Mouse (Mus musculus): ENCODE measurements around the gene Ccl26.

Ccl26 gene

GRCm38 (mm10) chr5:135544032-135544558, 19.3 kb downstream of the Ccl26 start:
- DNase-seq (ENCODE audit: low read depth, low spot score), result no peak

DNA sequence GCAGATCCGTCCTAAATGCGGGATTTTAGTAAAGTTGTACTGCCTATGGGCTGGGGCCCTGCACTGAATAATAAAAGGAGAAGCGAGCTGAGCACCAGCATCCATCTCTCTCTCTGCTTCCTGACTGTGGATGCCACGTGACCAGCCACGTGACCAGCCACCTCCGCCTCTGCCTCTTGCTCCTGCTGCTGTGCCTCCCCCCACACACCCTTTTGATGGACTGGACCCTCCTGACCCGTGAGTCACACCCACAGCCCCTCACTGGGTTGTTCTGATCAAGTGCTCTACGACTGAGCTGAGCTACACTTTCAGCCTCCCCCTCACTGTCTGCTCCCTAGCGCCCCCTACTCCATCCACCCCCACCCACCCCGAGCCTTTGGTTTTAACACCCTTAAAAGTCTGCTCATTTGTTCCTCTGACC, 25.6 kb downstream of the Ccl26 start:
- DNase-seq (ENCODE audit: low read depth, low spot score), result no peak

DNA sequence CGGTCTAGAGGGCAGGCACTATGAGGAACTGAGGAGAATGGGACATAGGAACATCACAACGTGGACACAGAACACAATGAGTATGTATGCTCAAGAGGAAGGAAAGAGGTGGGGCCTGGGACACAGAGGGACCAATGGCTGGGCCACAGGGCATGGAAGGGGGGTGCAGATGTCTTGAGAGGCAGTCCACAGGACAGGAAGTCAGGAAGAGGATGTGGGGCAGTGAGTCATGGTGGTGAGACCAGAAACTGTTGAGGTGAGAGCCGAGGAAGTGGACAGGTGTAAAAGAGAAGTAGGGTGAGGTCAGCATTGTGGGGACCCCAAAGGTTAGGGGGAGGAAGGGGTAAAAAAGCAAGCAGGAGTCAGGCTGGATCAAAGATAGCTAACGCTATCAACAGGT, 26.0 kb downstream of the Ccl26 start:
- no peak for DNase-seq (ENCODE audit: low read depth, low spot score)

GRCm38 (mm10) chr5:135535867-135536266, 27.5 kb downstream of the Ccl26 start:
- no peak for DNase-seq (ENCODE audit: low read depth, low spot score)

DNA sequence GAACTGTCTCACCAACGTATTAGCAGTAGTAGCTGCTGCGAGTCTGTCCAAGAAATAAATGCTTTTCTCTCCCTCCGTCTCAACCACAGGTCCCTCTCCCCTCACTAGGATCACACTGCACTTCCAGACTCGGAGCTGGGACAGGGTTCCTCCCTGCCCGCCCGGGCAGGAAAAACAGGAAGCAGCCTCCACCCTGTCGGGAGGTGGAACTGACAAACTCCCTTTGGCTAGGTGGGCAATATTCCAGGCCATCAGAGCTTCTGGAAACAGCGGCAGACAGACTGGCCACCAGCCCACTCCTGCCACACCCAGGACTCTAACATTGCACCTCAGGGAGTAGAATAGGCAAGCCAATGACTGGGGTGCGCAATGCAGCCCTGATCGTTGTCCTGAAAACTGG, 29.9 kb downstream of the Ccl26 start:
- DNase-seq (ENCODE audit: low read depth, low spot score), result no peak

GRCm38 (mm10) chr5:135531306-135531845, 32.0 kb downstream of the Ccl26 start:
- no peak for DNase-seq (ENCODE audit: low read depth, low spot score)

- no peak for DNase-seq (ENCODE audit: low read depth, low spot score)
Measured at GRCm38 (mm10) chr5:135529964-135530363, 33.4 kb downstream of the Ccl26 start.

DNA sequence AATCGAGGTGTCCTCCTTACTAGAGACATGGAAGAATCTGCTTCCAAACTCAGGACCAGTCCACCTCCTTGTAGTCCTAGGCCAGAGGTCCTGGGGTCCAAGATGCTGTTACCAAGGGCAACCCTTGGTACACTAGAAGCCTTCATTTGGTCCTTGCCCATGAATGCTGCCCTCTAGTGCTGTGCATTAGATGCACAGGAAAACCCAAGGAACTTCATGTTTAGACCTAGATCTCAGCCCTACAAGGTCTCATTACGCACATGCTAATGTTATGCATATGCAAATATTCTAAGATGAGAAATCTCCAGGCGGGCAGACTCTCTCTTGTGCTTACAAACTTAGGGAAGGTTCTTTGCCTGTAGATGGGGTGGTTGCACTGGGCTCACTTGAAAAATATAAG, 34.1 kb downstream of the Ccl26 start:
- DNase-seq (ENCODE audit: low read depth, low spot score), result no peak

- DNase-seq (ENCODE audit: low read depth, low spot score), result no peak
Measured at GRCm38 (mm10) chr5:135527986-135528385, 35.4 kb downstream of the Ccl26 start.

DNA sequence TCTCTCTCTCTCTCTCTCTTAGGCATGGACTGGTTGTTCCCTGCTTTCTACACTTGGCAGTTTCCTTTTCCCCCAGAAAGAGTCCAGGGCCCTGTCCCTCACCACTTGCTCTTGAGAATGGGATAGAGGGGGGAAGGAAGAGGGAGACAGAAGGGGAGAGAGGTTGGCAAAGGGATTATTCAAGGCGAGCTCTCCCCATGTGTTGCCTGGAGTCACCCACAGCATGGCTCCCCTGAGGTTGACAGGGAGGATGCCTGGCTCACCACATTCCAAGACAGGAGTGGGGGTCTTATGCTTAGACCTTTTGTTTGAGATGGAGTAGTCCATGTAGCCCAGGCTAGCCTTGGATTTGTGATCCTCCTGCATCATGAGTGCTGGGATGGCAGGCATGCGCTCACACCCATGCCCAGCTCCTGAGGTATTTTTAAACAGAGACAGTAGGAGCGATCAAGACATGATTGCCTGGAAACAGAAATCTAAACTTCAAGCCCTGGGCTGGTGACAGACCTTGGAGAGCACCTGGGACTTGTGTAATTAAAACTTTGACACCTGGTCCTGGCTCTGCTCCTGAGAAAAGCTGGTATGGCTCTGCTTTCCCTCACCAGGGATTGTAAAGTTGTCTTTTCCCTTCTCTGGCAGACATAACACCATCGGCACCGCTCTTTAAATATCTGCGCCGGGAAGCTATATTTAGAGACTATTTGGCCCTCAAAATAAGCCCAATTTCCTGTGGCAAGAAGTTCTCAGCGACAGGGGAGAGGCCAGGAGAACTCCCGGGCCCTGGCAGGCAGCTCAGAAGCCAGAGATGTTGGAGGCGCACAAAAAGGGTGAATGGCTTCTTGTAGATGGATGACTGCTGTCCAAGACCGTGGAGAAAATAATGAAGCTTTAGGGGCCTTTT, 38.5 kb downstream of the Ccl26 start:
- DNase-seq (ENCODE audit: low read depth, low spot score), result no peak

DNA sequence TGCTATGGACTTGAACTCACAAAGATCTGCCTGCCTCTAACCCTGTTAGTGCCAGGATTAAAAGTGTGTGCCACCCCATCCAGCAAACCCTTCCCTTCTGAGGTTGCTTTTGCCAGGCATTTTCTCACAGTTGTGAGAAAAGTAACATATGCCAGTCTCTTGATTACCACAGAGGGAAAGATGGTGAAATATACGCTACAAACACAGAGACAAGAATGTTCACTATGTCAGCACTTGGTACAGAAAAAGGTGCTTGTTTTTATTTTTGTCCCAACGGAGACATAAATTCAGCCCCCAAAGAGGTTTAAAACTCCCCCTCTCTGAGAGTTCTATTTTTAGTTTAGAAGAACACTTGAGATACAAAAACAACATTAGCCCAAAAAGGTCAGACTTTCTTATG, 39.3 kb downstream of the Ccl26 start:
- DNase-seq (ENCODE audit: low read depth, low spot score), result no peak

DNA sequence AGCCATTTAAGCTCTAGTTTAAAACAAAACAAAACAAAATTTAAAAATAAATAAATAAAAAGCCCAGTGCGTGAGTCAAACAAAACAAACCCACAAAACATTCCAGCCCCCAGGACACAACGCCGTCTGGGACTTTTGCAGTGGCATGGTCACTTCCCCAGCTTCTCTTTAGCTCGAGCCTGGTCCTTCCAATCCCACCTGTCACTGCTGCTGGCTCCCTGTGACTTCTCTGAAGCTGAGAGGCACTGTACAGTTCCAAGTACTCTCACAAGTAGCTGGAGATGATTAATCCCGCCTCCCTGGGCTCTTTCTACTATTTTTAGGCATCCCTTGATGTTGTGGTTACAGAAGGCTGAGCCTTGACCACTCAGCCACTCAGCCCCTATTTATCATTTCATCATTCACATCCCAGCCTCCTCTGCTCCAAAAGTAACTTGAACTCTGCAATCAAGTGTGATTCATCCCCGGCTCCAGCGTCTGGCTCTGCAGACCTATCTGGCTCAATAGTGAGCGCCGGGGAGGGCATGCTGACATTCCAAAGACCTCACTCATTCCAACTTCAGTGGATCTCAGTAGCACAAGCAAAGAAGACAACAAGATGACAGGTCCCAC, 41.2 kb downstream of the Ccl26 start:
- DNase-seq (ENCODE audit: low read depth, low spot score), result no peak

DNA sequence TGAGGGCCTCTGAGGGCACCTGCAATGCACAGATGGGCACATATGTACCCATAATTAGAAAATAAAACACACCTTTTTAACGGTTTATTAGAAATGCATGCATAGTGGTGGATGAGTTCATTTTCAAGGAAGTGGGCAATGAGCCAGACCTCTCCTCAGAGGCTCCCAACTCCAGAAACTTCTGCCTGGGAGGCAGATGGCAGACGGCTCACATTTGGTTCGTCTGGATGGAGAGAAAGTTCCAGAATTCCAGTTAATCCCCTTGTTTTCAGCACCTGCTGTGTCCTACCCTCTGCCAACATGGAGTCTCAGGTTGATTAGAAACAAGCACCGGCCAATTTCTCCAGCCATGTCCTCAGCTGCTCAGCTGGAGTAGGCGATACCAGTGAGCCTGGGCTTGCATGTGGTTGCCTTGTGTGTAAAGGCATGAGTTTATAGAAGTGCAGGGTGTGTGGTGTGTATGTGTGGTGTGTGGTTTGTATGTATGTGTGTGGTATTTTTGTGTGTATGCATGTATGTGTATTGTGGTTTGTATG, 46.0 kb downstream of the Ccl26 start:
- DNase-seq (ENCODE audit: low read depth, low spot score), result no peak

- DNase-seq (ENCODE audit: low read depth, low spot score), result no peak
Measured at GRCm38 (mm10) chr5:135513131-135513530, 50.2 kb downstream of the Ccl26 start.

DNA sequence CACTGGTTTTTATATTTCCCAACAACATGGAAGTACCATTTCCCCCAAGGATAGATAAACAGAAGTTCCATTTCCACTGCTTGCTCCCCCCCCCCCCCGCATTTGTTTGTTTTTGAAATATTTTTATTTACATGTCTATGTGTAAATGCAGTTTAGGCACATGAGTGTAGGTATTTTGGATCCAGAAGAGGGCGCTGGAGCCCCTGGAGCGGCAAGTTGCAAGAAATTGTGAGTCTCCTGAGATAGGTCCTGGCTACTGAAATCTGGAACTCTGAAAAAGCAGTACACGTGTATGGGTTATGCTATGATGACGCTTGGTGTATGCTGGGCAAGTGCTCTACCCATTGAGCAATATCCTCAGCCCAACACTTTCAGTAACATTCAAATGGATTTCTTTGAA, 52.3 kb downstream of the Ccl26 start:
- DNase-seq (ENCODE audit: low read depth, low spot score), result no peak
